Mouse (Mus musculus) stomach, postnatal 0 days (tissue): ENCODE results near the gene Shc4.

Experiments used
- CTCF ChIP-seq: IDR thresholded peaks from 2 replicates; pipeline ENCODE4 v1.5.1; 2016; ENCODE audit warnings: antibody characterized with exemption, low read depth, mild to moderate bottlenecking, moderate library complexity
- EP300 ChIP-seq: optimal IDR thresholded peaks from 2 replicates; pipeline ENCODE3; 2016; ENCODE audit warnings: antibody characterized with exemption

DNA sequence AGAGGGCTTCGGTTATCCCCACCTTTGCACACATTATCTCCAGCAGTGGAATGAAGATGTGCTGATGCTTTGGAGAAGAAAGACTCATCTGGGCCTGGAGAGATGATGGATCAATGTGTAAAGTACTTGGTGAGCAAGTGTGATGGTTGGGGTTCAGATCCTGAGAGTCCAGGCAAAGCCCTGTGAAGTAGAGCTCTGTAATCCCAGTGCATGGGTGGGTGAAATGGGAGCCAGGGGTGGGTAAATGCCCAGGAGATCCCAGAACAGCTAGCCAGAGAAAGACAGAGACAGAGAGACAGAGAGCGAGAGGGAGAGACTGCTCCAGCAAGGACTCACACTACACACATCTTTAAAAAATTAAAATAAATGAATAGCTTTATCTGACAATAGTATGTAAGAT, 70.7 kb downstream of the Shc4 start:
- TF ChIP-seq CTCF (no peak), EP300 (no peak)
